Mouse (Mus musculus): ENCODE results near the gene Hist1h2an.
"Not testable (repeated sequence)": the region's sequence is repeated elsewhere in the genome, so short reads cannot be mapped to it uniquely, and the experiment has no call there.

The Hist1h2an gene

DNA sequence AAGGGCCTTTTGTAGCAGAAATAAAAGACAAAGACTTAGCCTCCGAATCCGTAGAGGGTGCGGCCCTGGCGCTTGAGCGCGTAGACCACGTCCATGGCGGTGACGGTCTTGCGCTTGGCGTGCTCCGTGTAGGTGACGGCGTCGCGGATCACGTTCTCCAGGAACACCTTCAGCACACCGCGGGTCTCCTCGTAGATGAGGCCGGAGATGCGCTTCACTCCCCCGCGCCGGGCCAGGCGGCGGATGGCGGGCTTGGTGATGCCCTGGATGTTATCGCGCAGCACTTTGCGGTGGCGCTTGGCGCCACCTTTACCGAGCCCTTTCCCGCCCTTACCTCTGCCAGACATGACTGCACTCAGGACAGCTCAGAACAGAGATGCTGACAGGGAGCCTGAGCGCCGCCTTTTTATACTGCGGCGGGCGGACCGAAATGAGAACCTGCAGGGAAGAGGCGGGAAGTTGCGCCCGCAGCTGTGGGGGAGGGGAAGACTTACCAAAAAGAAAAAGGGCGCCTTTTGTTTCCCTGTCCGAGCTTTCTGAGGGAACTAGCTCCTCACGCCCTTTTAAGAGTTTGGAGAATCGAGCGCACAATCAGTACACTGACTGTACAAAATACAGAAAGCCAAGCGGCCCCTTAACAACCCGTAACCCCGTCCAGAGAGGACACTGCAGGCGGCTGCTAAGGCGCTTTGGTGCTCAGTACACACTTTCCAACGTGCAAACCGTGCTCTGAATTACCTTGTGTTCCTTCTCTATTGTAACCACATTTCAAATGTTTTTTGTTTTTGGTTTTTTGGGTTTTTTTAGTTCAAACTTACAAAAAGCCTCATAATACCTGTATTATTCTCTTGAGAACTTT is 36.6 kb downstream of the Hist1h2an start, which contains the start of gene Hist1h4k:
Gene Hist1h4k, minus strand, starts transcription at position 347 of the 859 bp plus-strand sequence.
- in situ Hi-C loops (cut with MboI; ENCODE audit: low pct_unique_long_range_greater_than_20kb in 1 of 2, low sequenced_read_pairs in 2 of 2, unreplicated experiment in 1 of 2) = not testable (repeated sequence)

- in situ Hi-C loops (cut with MboI; ENCODE audit: low pct_unique_long_range_greater_than_20kb in 1 of 2, low sequenced_read_pairs in 2 of 2, unreplicated experiment in 1 of 2) = no loop called here
Measured at GRCm38 (mm10) chr13:21749387-21750158, 37.4 kb downstream of the Hist1h2an start.

DNA sequence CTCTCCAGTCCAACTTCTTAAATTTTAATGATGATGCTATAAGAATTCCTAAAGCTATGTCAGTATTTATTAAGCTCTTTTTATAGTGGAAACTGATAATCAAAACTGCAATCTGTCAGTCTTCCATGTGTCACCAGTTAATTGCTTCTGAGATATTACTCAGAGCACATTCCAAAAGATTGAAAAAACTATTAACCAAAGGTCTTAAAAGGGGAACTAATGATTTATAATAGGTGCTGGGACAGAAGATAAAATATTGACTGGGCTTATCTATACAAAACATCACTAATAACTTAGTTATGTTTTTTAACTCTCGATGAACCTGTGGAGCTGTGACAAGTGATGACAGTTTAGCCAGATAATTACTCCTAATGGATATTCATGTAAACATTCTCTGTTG is 42.0 kb downstream of the Hist1h2an start:
- in situ Hi-C loops (cut with MboI; ENCODE audit: low pct_unique_long_range_greater_than_20kb in 1 of 2, low sequenced_read_pairs in 2 of 2, unreplicated experiment in 1 of 2) = no loop called here
